Mouse (Mus musculus): Measurements from ENCODE around the gene Suv39h2.
A peak's percentile ranks its signal among the peaks of the same experiment; 100 is the strongest.

Suv39h2 gene

DNA sequence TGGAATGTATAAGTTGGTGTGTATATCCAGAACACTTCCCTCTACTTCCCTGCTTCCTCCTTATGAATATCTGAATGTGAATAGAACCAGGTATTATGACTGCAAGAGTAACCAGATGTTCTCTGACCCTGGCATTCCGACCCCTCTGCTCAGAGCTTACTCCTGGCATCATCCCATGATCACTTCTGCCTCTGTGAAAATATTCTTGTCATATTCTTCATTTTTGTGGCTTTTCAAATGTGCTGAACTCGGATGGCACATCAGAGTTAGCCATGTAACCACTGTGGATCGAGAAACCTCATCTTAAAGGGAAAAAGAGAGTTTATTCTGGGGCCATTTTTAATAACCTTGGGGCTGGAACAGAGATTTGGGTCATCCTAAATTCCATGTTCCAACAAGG, 52.3 kb downstream of the Suv39h2 start, which contains the start of gene Meig1:
Meig1 (minus strand) TSS at position 101 of the 400 bp plus-strand sequence.
- no peak for DNase-seq

DNA sequence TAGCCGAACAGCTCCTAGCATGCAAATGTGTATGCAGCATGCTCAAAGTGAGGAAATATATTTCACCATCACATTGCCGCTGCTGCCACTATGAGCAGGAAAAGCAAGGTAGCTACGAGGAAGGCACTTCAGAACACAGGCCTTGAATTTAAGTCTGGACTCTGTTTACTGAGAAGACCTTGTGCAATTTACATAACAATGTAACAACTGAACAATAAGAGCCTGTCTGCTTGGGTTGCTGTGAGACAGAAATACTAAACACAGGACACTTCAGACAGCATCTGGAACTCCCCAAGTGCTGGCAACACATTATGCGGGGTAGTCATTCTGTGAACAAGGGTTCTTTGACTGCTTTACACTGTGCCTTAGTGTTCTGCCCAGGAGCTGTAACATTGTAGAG, 54.7 kb downstream of the Suv39h2 start:
- no peak for DNase-seq

- peak; percentile 84 for DNase-seq
Measured at GRCm38 (mm10) chr2:3418883-3419431, 55.9 kb downstream of the Suv39h2 start.

GRCm38 (mm10) chr2:3415676-3416075, 59.2 kb downstream of the Suv39h2 start:
- no peak for DNase-seq

DNA sequence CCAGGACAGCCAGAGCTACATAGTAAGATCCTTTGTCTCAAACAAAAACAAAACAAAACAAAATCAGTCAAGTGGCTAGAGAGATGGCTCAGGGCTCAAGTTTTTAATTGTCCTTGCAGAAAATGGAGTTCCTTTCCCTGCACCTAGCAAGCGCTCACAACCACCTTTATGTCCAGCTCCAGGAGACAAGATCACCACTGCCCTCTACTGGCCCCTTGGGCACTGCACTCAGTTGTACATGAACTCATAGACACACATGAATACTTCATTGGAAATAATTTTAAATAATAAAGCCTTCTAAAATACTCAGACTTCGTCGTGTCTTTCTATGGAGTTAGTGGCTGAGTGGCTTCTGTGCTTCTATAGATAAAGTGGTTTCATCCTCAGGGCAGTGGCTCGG, 60.6 kb downstream of the Suv39h2 start:
- DNase-seq, result no peak

- no peak for DNase-seq
Measured at GRCm38 (mm10) chr2:3407756-3408155, 67.1 kb downstream of the Suv39h2 start.

- DNase-seq, result no peak
Measured at GRCm38 (mm10) chr2:3405981-3406380, 68.8 kb downstream of the Suv39h2 start.
